Mouse (Mus musculus) heart, adult 18-20 months (tissue): ENCODE measurements around the gene Ddx47. TPM values are rescaled to one million over a fixed set of nuclear protein-coding genes. Genes with fewer than 3 reads are reported as not detected.
A peak's percentile ranks its signal among the peaks of the same experiment; 100 is the strongest.

Experiments used
- DNase-seq, 2 experiments: peaks; one replicate each; pipeline ENCODE4 v3.0.0; 2021 to 2022; ENCODE audit warnings: mixed read lengths in 1 of 2
- long read RNA-seq, 2 experiments: library from polyadenylated mRNA; stranded (forward); transcript quantifications; one replicate each; pipeline ENCODE4 v2.0.0; 2021
- total RNA-seq, 2 experiments: library from RNA; stranded (reverse); gene quantifications; 2 replicates each; pipeline ENCODE4 v1.2.3; 2021

Ddx47 gene
- total RNA-seq = 10 to 100 TPM; 38.9 to 39.8 TPM
- long read RNA-seq, experiment 1, transcript Ddx47-201 (12 exons, 1,764 nt) = major isoform, 15 of 20 reads
- long read RNA-seq, experiment 1, partial matches to known transcripts = 4 of 20 reads
- long read RNA-seq, experiment 1, other reads (novel, unspliced or antisense) = 1 of 20 reads
- long read RNA-seq, experiment 2, transcript Ddx47-201 (12 exons, 1,764 nt) = major isoform, 19 of 20 reads
- long read RNA-seq, experiment 2, partial matches to known transcripts = 0 of 20 reads
- long read RNA-seq, experiment 2, other reads (novel, unspliced or antisense) = 1 of 20 reads

GRCm38 (mm10) chr6:135011048-135011733, at the start of gene Ddx47:
Ddx47 (plus strand) TSS chr6:135011612.
- DNase-seq = peak; percentile 95 to 97

GRCm38 (mm10) chr6:134961858-134962517, 49.4 kb upstream of the Ddx47 start:
- no peak for DNase-seq

- no peak for DNase-seq
Measured at GRCm38 (mm10) chr6:134962518-134962893, 48.9 kb upstream of the Ddx47 start.

- DNase-seq = no peak
Measured at GRCm38 (mm10) chr6:134963910-134964309, 47.5 kb upstream of the Ddx47 start.

GRCm38 (mm10) chr6:134966681-134967080, 44.7 kb upstream of the Ddx47 start:
- DNase-seq = no peak

- no peak for DNase-seq
Measured at GRCm38 (mm10) chr6:134968326-134968725, 43.1 kb upstream of the Ddx47 start.

- no peak for DNase-seq
Measured at GRCm38 (mm10) chr6:134969498-134969897, 41.9 kb upstream of the Ddx47 start.

- no peak for DNase-seq
Measured at GRCm38 (mm10) chr6:134972096-134972495, 39.3 kb upstream of the Ddx47 start.

- peak in 1 of 2 experiments; percentile 46 for DNase-seq
Measured at GRCm38 (mm10) chr6:134976628-134977027, 34.8 kb upstream of the Ddx47 start.

- DNase-seq = peak; percentile 72 to 88
Measured at GRCm38 (mm10) chr6:134981231-134982062, 30.0 kb upstream of the Ddx47 start, which contains the start of gene Apold1. Apold1 (plus strand) TSS chr6:134981718.

- peak; percentile 91 to 94 for DNase-seq
Measured at GRCm38 (mm10) chr6:134983529-134984370, 27.7 kb upstream of the Ddx47 start.

GRCm38 (mm10) chr6:134984748-134985147, 26.7 kb upstream of the Ddx47 start:
- DNase-seq = peak in 1 of 2 experiments; percentile 19

GRCm38 (mm10) chr6:134988377-134988776, 23.0 kb upstream of the Ddx47 start:
- no peak for DNase-seq

GRCm38 (mm10) chr6:134990674-134991073, 20.7 kb upstream of the Ddx47 start:
- no peak for DNase-seq

- DNase-seq = no peak
Measured at GRCm38 (mm10) chr6:134994031-134994651, 17.3 kb upstream of the Ddx47 start.

GRCm38 (mm10) chr6:134994985-134995384, 16.4 kb upstream of the Ddx47 start:
- no peak for DNase-seq

- DNase-seq = no peak
Measured at GRCm38 (mm10) chr6:134996918-134997317, 14.5 kb upstream of the Ddx47 start.

GRCm38 (mm10) chr6:134998076-134998475, 13.3 kb upstream of the Ddx47 start:
- DNase-seq = no peak

GRCm38 (mm10) chr6:134998781-134999180, 12.6 kb upstream of the Ddx47 start:
- no peak for DNase-seq

GRCm38 (mm10) chr6:135000272-135000671, 11.1 kb upstream of the Ddx47 start:
- DNase-seq = no peak

GRCm38 (mm10) chr6:135001991-135002390, 9.4 kb upstream of the Ddx47 start:
- no peak for DNase-seq
